In genomic region chr7:126695631-126696207, GRCm38 (mm10) we compare ENCODE assay signal across 8 mouse cellular contexts. TPM values are rescaled to one million over a fixed set of nuclear protein-coding genes. Genes with fewer than 3 reads are reported as not detected.
DNase-seq lines count a peak whose midpoint lies in the region; ATAC-seq lines count a peak whose summit lies in the region.

Slx1b (minus strand) TSS chr7:126695784.

- peaks cover 27% of the 10 kb centered on the region for H3K4me1 ChIP-seq in hindbrain, embryonic 12.5 days

- peak within 1 kb of the TSS; percentile 79 for H3K4me3 ChIP-seq in hindbrain, embryonic 12.5 days

- under 1% methylated on average over 40 of the region's 40 CpGs for WGBS in hindbrain, embryonic 12.5 days

- no peaks in the 10 kb centered on the region for H3K9me3 ChIP-seq in hindbrain, embryonic 12.5 days (replicated peaks)

- peak; percentile 97 for DNase-seq in NIH3T3 (ENCODE audit: low read depth)
- DNase-seq in cerebellum, postnatal 10 days = peak; percentile 96 to 97
- DNase-seq in frontal cortex, postnatal 10 days (ENCODE audit: low spot score in 2 of 2) = peak; percentile 92 to 93
- peak; percentile 97 for DNase-seq in layer of hippocampus, postnatal 14 days (ENCODE audit: low spot score in 2 of 2)
- peak; percentile 94 for DNase-seq in lung, postnatal 14 days
- peak; percentile 94 for DNase-seq in retina, adult 2 months (ENCODE audit: low read depth, low spot score)
- DNase-seq in thymus, postnatal 36 days = peak; percentile 88 to 94

- H3K36me3 ChIP-seq in hindbrain, embryonic 12.5 days = peaks cover 45% of the 10 kb centered on the region

- H3K4me2 ChIP-seq in hindbrain, embryonic 12.5 days (replicated peaks) = peak within 1 kb of the TSS; percentile 81

- H3K9ac ChIP-seq in hindbrain, embryonic 12.5 days = peak within 1 kb of the TSS; percentile 84

- H3K27me3 ChIP-seq in hindbrain, embryonic 12.5 days = no peaks in the 10 kb centered on the region

- peak within 1 kb of the TSS; percentile 94 for H3K27ac ChIP-seq in hindbrain, embryonic 12.5 days

- ATAC-seq in hindbrain, embryonic 12.5 days (ENCODE audit: low FRiP score) = peak; percentile 99

RNA-seq across cellular contexts. Expression of gene Slx1b, which starts in this region (rescaled TPM):
- polyA plus RNA-seq in hindbrain, embryonic 12.5 days (2016; fragmentation: Nextera tagmentation; extraction: Ambion mirVana) = 15.3 and 17.1 TPM in 2 replicates
- total RNA-seq in layer of hippocampus, postnatal 14 days (2021) = 10 to 100 TPM; 16.2 to 19.8 TPM

Comparison
In these comparisons a context has a peak if more than half of its experiments do, and no peak if none do; other contexts are left out.
1. Peak in every context shown above with its lines: DNase-seq, ATAC-seq, H3K4me3 ChIP-seq and H3K27ac ChIP-seq.